Mouse (Mus musculus) limb, embryonic 12.5 days (tissue): ENCODE measurements around the gene Mtx2. TPM values are rescaled to one million over a fixed set of nuclear protein-coding genes. Genes with fewer than 3 reads are reported as not detected.

Experiments
- ATAC-seq: fragments of 200-750 bp; cut with Nextera tagmentation; 2 replicates; pipeline ENCODE4 v1.8.0; 2017; ENCODE audit warnings: low read depth, moderate TSS enrichment; ENCODE audit not compliant: insufficient number of reproducible peaks, insufficient read depth, low FRiP score, low TSS enrichment
- H3K27ac ChIP-seq: fragments of 300-500 bp; sonication (generic); 2 replicates; pipeline ENCODE4 v1.5.1; 2016; ENCODE audit warnings: mild to moderate bottlenecking, moderate library complexity
- H3K27me3 ChIP-seq: fragments of 300-500 bp; sonication (generic); 2 replicates; pipeline ENCODE4 v1.6.1; 2016; ENCODE audit warnings: mild to moderate bottlenecking, moderate library complexity
- H3K36me3 ChIP-seq: fragments of 300-500 bp; sonication (generic); 2 replicates; pipeline ENCODE4 v1.6.1; 2016; ENCODE audit warnings: mild to moderate bottlenecking, moderate library complexity
- H3K4me1 ChIP-seq: fragments of 300-500 bp; sonication (generic); replicated peaks from 2 replicates; pipeline ENCODE4 v1.6.1; 2016
- H3K4me2 ChIP-seq: fragments of 300-500 bp; sonication (generic); 2 replicates; pipeline ENCODE4 v1.6.1; 2016; ENCODE audit warnings: mild to moderate bottlenecking, moderate library complexity
- H3K4me3 ChIP-seq: fragments of 300-500 bp; sonication (generic); replicated peaks from 2 replicates; pipeline ENCODE4 v1.5.1; 2016; ENCODE audit warnings: mild to moderate bottlenecking
- H3K9ac ChIP-seq: fragments of 300-500 bp; sonication (generic); replicated peaks from 2 replicates; pipeline ENCODE4 v1.6.1; 2016; ENCODE audit warnings: mild to moderate bottlenecking, moderate library complexity
- H3K9me3 ChIP-seq: fragments of 300-500 bp; sonication (generic); 2 replicates; pipeline ENCODE4 v1.6.1; 2016; ENCODE audit warnings: mild to moderate bottlenecking, moderate library complexity
- WGBS: fragments of 180-500 bp; shearing (Covaris S2); methylation state at CpG from one replicate; pipeline ENCODE4 v1.1.7; 2016; 5-methylcytosine and 5-hydroxymethylcytosine counted together
- polyA plus RNA-seq: library from polyadenylated mRNA; unstranded; fragments of >200 nt; fragmentation: Nextera tagmentation; extraction: Ambion mirVana; gene quantifications from 2 replicates; pipeline ENCODE4 v1.2.1, GENCODE M21; 2016

Gene Mtx2
- 110 and 114 TPM in 2 replicates for polyA plus RNA-seq

- WGBS = under 1% methylated on average over 72 of the region's 74 CpGs
- Histone ChIP-seq H3K9me3 (no peaks in the 10 kb centered on the region), H3K4me3 (peak within 1 kb of the TSS; percentile 87), H3K4me1 (no peaks in the 10 kb centered on the region), H3K9ac (peak within 1 kb of the TSS; percentile 93), H3K27me3 (no peaks in the 10 kb centered on the region), H3K4me2 (peak within 1 kb of the TSS; percentile 70), H3K27ac (peak within 1 kb of the TSS; percentile 92), H3K36me3 (no peaks in the 10 kb centered on the region)
- peak; percentile 86 for ATAC-seq
These were observed at the start of gene Mtx2 for GRCm38 (mm10) chr2:74825730-74826430. Mtx2 (plus strand) TSS chr2:74825803.

DNA sequence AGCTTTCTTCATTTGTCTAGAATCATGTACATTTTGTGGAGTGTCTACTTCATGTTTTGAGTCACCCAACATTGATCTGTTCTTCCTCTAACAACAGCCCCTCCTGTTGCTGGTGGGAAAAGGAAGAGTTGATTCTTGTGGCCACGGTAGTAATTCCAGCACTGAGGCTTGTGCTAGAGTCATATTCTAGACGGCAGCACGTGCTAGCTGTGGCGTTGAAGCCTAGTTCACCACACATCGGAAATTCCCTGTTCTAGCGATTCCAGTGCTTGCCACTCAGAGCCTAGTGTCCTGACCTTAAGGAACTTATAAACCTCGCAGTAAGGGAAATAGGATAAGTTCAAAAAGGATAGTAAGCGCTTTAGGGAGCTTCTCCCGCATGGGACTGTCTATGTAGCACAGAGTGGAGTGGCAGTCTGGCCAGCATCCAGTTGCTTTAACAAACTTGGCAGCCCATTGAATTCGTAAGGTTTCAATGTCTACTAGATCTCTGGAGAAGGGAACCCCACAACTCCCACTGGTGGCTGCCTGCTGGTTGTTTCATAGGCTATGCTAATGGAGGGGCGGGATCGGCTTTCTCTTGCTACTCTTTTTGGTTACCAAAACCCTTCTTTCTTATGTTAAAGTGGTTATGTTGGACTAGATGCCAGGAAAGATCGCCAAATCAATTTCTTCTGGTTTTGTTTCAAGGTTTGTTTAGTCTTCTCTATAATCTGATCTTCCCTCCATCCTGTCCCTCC, 47.9 kb upstream of the Mtx2 start:
- no peak overlapping the region for H3K4me2 ChIP-seq
- H3K27me3 ChIP-seq = peaks cover 7% of the 10 kb centered on the region
- ATAC-seq = no peak
- no peaks in the 10 kb centered on the region for H3K9me3 ChIP-seq
- H3K36me3 ChIP-seq = no peaks in the 10 kb centered on the region
- no peak overlapping the region for H3K9ac ChIP-seq
- 71% methylated on average over 13 of the region's 13 CpGs for WGBS
- no peak overlapping the region for H3K4me3 ChIP-seq
- no peak overlapping the region for H3K27ac ChIP-seq
- no peaks in the 10 kb centered on the region for H3K4me1 ChIP-seq

- Histone ChIP-seq H3K4me1 (no peaks in the 10 kb centered on the region), H3K27ac (no peak overlapping the region), H3K36me3 (no peaks in the 10 kb centered on the region), H3K4me3 (no peak overlapping the region), H3K4me2 (no peak overlapping the region), H3K9me3 (no peaks in the 10 kb centered on the region), H3K27me3 (peaks cover 7% of the 10 kb centered on the region), H3K9ac (no peak overlapping the region)
- WGBS = 80% methylated on average over 5 of the region's 5 CpGs
- ATAC-seq = no peak
These were observed 44.2 kb upstream of the Mtx2 start for GRCm38 (mm10) chr2:74781386-74781785.

- H3K9me3 ChIP-seq = no peaks in the 10 kb centered on the region
- WGBS = 39% methylated on average over 7 of the region's 7 CpGs
- H3K4me2 ChIP-seq = no peak overlapping the region
- no peaks in the 10 kb centered on the region for H3K27me3 ChIP-seq
- ATAC-seq = no peak
- H3K9ac ChIP-seq = no peak overlapping the region
- H3K4me3 ChIP-seq = no peak overlapping the region
- no peak overlapping the region for H3K27ac ChIP-seq
- H3K36me3 ChIP-seq = no peaks in the 10 kb centered on the region
- H3K4me1 ChIP-seq = peaks cover 5% of the 10 kb centered on the region; the same call in 1 of the 2 replicates
These were observed 30.1 kb upstream of the Mtx2 start for GRCm38 (mm10) chr2:74795531-74795930.

DNA sequence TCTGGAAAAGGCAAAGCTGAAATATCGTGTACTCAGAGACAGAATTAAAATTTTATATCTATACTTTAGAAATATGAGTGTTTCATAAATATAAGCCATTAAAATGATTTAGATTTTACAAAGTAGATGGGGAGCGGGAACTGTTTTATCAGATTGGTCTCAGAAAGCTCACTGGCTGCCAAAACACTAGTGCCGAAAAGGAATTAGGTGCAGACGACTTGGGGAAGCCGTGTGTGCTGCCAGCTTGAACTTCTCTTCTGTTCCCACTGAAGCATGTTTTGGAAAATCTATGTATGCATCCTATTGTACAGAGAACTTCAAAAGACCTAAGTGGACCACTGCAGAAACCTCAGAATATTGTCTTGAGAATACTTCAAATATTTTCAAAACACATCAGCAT, 17.2 kb upstream of the Mtx2 start:
- Histone ChIP-seq H3K9ac (no peak overlapping the region), H3K4me3 (no peak overlapping the region), H3K27ac (no peak overlapping the region), H3K4me2 (no peak overlapping the region), H3K4me1 (peaks cover 16% of the 10 kb centered on the region), H3K9me3 (peaks cover 4% of the 10 kb centered on the region; the same call in 1 of the 2 replicates), H3K27me3 (peaks cover 4% of the 10 kb centered on the region; the same call in 1 of the 2 replicates), H3K36me3 (no peaks in the 10 kb centered on the region)
- WGBS = 77% methylated on average over 5 of the region's 5 CpGs
- no peak for ATAC-seq

DNA sequence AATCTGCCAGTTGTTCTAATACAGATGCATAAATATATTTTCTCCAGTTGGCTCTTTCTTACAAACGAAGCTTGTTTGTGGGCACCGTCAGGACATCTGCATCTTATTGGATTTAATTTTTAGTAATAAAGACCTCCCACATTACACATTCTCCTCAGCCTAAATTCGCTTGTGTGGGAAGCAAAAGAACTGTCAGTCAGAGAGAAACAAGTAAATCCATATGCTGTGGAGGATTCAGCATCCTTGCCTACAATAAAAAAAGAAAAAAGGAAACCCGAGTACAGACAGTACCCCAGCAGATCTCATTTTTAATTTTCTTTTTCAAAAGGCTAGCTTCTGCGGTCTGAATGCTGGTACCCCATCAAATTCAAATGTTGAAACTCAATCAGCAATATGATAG, 2.9 kb upstream of the Mtx2 start:
- no peak overlapping the region for H3K4me3 ChIP-seq
- ATAC-seq = no peak
- 65% methylated on average over 5 of the region's 5 CpGs for WGBS
- H3K4me2 ChIP-seq = no peak overlapping the region
- H3K4me1 ChIP-seq = no peaks in the 10 kb centered on the region
- no peaks in the 10 kb centered on the region for H3K36me3 ChIP-seq
- H3K27ac ChIP-seq = no peak overlapping the region
- no peaks in the 10 kb centered on the region for H3K27me3 ChIP-seq
- no peaks in the 10 kb centered on the region for H3K9me3 ChIP-seq
- H3K9ac ChIP-seq = no peak overlapping the region

DNA sequence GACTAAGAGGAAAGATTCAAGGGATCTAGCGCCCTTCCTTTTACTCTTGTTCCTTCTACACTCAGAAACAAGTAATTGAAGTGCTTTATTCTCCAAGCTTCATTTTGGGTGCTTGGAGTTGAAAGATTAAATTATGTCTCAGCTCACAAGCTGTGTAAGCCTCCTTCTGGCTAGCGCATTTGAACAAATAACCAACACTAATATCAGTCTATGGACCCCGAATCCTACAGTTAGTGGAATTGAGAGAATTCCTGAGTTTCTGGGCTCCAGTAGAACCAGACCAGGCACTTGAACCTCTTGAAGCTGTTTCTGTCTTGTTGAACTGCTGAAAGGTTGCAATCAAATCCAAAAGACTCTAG, 253 bp upstream of the Mtx2 start:
- Histone ChIP-seq H3K9ac (peak overlapping the region; percentile 93), H3K27ac (peak overlapping the region; percentile 92), H3K27me3 (no peaks in the 10 kb centered on the region), H3K4me3 (peak overlapping the region; percentile 87), H3K4me1 (no peaks in the 10 kb centered on the region), H3K9me3 (no peaks in the 10 kb centered on the region), H3K36me3 (no peaks in the 10 kb centered on the region), H3K4me2 (peak overlapping the region; percentile 70)
- 77% methylated on average over 3 of the region's 3 CpGs for WGBS
- no peak for ATAC-seq

DNA sequence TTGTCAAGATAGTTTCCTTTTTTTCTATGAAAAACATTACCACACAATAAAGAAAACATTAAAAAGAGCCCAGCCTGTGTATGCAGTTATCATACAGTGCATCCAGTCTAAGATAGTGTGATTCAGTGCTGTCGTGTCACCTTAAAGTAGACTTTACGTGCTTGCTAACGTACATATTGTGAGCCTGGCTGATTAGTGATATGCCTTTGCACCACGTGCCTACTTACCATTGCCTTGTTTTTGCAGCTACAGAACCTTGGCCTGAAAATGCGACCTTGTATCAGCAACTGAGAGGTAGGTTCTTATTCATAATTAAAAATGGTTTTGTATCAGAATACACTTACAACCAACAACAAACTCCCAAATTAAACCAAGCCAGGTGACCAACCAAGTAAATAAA, 21.4 kb downstream of the Mtx2 start:
- Histone ChIP-seq H3K4me1 (no peaks in the 10 kb centered on the region; the same call in 1 of the 2 replicates), H3K27me3 (no peaks in the 10 kb centered on the region), H3K36me3 (no peaks in the 10 kb centered on the region; the same call in 1 of the 2 replicates), H3K4me3 (no peak overlapping the region), H3K9me3 (no peaks in the 10 kb centered on the region), H3K27ac (no peak overlapping the region), H3K4me2 (no peak overlapping the region), H3K9ac (no peak overlapping the region)
- 62% methylated on average over 5 of the region's 5 CpGs for WGBS
- ATAC-seq = no peak

- H3K27ac ChIP-seq = no peak overlapping the region
- H3K9me3 ChIP-seq = no peaks in the 10 kb centered on the region
- H3K4me1 ChIP-seq = no peaks in the 10 kb centered on the region; the same call in 1 of the 2 replicates
- no peak overlapping the region for H3K9ac ChIP-seq
- no peak for ATAC-seq
- no peaks in the 10 kb centered on the region for H3K27me3 ChIP-seq
- H3K4me2 ChIP-seq = no peak overlapping the region
- WGBS = 25% methylated on average over 2 of the region's 2 CpGs
- no peaks in the 10 kb centered on the region; the same call in 1 of the 2 replicates for H3K36me3 ChIP-seq
- H3K4me3 ChIP-seq = no peak overlapping the region
These were observed 21.9 kb downstream of the Mtx2 start for GRCm38 (mm10) chr2:74847516-74847915.

- Histone ChIP-seq H3K27me3 (no peaks in the 10 kb centered on the region), H3K9me3 (no peaks in the 10 kb centered on the region), H3K27ac (no peak overlapping the region), H3K36me3 (no peaks in the 10 kb centered on the region), H3K4me1 (no peaks in the 10 kb centered on the region; the same call in 1 of the 2 replicates), H3K4me3 (no peak overlapping the region), H3K9ac (no peak overlapping the region), H3K4me2 (no peak overlapping the region)
- WGBS = 71% methylated on average over 1 of the region's 1 CpGs
- no peak for ATAC-seq
These were observed 24.4 kb downstream of the Mtx2 start for GRCm38 (mm10) chr2:74850036-74850435.

DNA sequence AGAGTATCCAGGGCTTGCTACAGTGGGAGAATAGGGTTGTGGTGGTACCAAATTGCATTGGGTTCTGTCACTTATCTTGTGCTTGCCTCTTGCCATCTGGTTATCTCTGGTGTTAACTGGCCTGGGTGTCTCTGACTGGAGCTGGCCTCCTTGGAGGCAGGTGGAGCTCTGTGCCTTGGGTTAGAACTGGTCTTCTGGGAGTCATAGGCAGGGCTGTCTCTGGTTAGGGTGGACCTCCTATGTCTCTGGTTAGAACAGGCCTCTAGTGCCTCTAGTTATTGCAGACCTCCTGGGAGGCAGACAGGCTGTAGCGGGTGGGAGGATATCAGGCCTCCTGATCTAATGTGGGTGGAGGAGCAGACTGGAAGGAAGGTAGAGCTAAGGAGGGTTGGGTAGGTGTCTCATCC, 36.5 kb downstream of the Mtx2 start:
- H3K27me3 ChIP-seq = no peaks in the 10 kb centered on the region
- no peaks in the 10 kb centered on the region for H3K4me1 ChIP-seq
- H3K4me3 ChIP-seq = no peak overlapping the region
- 90% methylated on average over 1 of the region's 1 CpGs for WGBS
- H3K36me3 ChIP-seq = peaks cover 8% of the 10 kb centered on the region; the same call in 1 of the 2 replicates
- no peak overlapping the region for H3K9ac ChIP-seq
- no peak for ATAC-seq
- no peak overlapping the region for H3K27ac ChIP-seq
- 0 out of 2 replicates have a peak, but pooled peaks cover 8% of the 10 kb centered on the region for H3K9me3 ChIP-seq
- no peak overlapping the region for H3K4me2 ChIP-seq
